Mouse (Mus musculus): ENCODE measurements around the gene Izumo2. TPM values are rescaled to one million over a fixed set of nuclear protein-coding genes. Genes with fewer than 3 reads are reported as not detected.

Gene Izumo2
- polyA plus RNA-seq (2012; rRNA removed): not detected in 2 replicates

GRCm38 (mm10) chr7:44708574-44708973, at the start of gene Izumo2:
Izumo2 (plus strand) TSS chr7:44708742.

GRCm38 (mm10) chr7:44670803-44671202, 37.7 kb upstream of the Izumo2 start, which contains the start of gene Myh14:
Myh14 (minus strand) TSS chr7:44670843.

GRCm38 (mm10) chr7:44748101-44749044, 39.8 kb downstream of the Izumo2 start, which contains the start of gene Vrk3:
Vrk3 (plus strand) TSS chr7:44748413.

GRCm38 (mm10) chr7:44750950-44751349, 42.4 kb downstream of the Izumo2 start, which contains the start of gene Zfp473:
Zfp473 (minus strand) TSS chr7:44751050.

Other genes starting within 250 kb of the Izumo2 start
- 13.8 and 16.1 TPM in 2 replicates for gene Aspdh, start 243.4 kb upstream of the Izumo2 start, polyA plus RNA-seq (2012; rRNA removed)
- gene Josd2, start 240.8 kb upstream of the Izumo2 start, polyA plus RNA-seq (2012; rRNA removed): 75.4 and 77.8 TPM in 2 replicates
- gene Emc10, start 212.2 kb upstream of the Izumo2 start, polyA plus RNA-seq (2012; rRNA removed): 210 and 223 TPM in 2 replicates
- gene Fam71e1, start 212.2 kb upstream of the Izumo2 start, polyA plus RNA-seq (2012; rRNA removed): 25.2 and 26.6 TPM in 2 replicates
- gene Mybpc2, start 184.1 kb upstream of the Izumo2 start, polyA plus RNA-seq (2012; rRNA removed): 0.04 and 0.19 TPM in 2 replicates
- gene Spib, start 176.7 kb upstream of the Izumo2 start, polyA plus RNA-seq (2012; rRNA removed): 0.04 and 0.09 TPM in 2 replicates
- 24.0 and 24.6 TPM in 2 replicates for gene Pold1, start 159.9 kb upstream of the Izumo2 start, polyA plus RNA-seq (2012; rRNA removed)
- 55.4 and 59.4 TPM in 2 replicates for gene Nr1h2, start 154.8 kb upstream of the Izumo2 start, polyA plus RNA-seq (2012; rRNA removed)
- 0.19 and 0.27 TPM in 2 replicates for gene Napsa, start 136.4 kb upstream of the Izumo2 start, polyA plus RNA-seq (2012; rRNA removed)
- 14.7 and 17.8 TPM in 2 replicates for gene Kcnc3, start 118.1 kb upstream of the Izumo2 start, polyA plus RNA-seq (2012; rRNA removed)
- 2.2 and 2.8 TPM in 2 replicates for gene Myh14, start 37.9 kb upstream of the Izumo2 start, polyA plus RNA-seq (2012; rRNA removed)
- gene Vrk3, start 39.7 kb downstream of the Izumo2 start, polyA plus RNA-seq (2012; rRNA removed): 28.7 TPM in 2 replicates
- 1.2 and 1.3 TPM in 2 replicates for gene Zfp473, start 42.3 kb downstream of the Izumo2 start, polyA plus RNA-seq (2012; rRNA removed)
- 60.4 and 62.0 TPM in 2 replicates for gene Nup62, start 107.3 kb downstream of the Izumo2 start, polyA plus RNA-seq (2012; rRNA removed)
- gene Il4i1, start 107.6 kb downstream of the Izumo2 start, polyA plus RNA-seq (2012; rRNA removed): 0.43 and 0.61 TPM in 2 replicates
- gene Atf5, start 107.9 kb downstream of the Izumo2 start, polyA plus RNA-seq (2012; rRNA removed): 15.3 and 17.9 TPM in 2 replicates
- gene Akt1s1, start 140.2 kb downstream of the Izumo2 start, polyA plus RNA-seq (2012; rRNA removed): 98.0 and 109 TPM in 2 replicates
- 104 and 109 TPM in 2 replicates for gene Tbc1d17, start 140.3 kb downstream of the Izumo2 start, polyA plus RNA-seq (2012; rRNA removed)
- 31.5 and 33.3 TPM in 2 replicates for gene Pnkp, start 148.4 kb downstream of the Izumo2 start, polyA plus RNA-seq (2012; rRNA removed)
- gene Ptov1, start 161.0 kb downstream of the Izumo2 start, polyA plus RNA-seq (2012; rRNA removed): 560 and 658 TPM in 2 replicates
- gene Med25, start 184.0 kb downstream of the Izumo2 start, polyA plus RNA-seq (2012; rRNA removed): 135 and 146 TPM in 2 replicates
- 23.8 and 23.9 TPM in 2 replicates for gene Fuz, start 187.3 kb downstream of the Izumo2 start, polyA plus RNA-seq (2012; rRNA removed)
- gene Ap2a1, start 220.8 kb downstream of the Izumo2 start, polyA plus RNA-seq (2012; rRNA removed): 139 and 165 TPM in 2 replicates
- gene Tsks, start 234.5 kb downstream of the Izumo2 start, polyA plus RNA-seq (2012; rRNA removed): 0.08 and 0.10 TPM in 2 replicates